Mouse (Mus musculus) effector memory CD4-positive, alpha-beta T cell, adult 7 months (primary cell): Measurements from ENCODE around the gene Gm45213. TPM values are rescaled to one million over a fixed set of nuclear protein-coding genes. Genes with fewer than 3 reads are reported as not detected.

Source experiments
- polyA plus RNA-seq: library from polyadenylated mRNA; unstranded; fragments of 100-300 nt; shearing (Covaris generic); gene quantifications from one replicate; pipeline ENCODE4 v1.2.1, GENCODE M21; 2017

Gm45213 gene
- not detected for polyA plus RNA-seq

GRCm38 (mm10) chr7:66043552-66044459, at the start of gene Gm45213:
Gene Gm45213 (plus strand): TSS chr7:66043602.

GRCm38 (mm10) chr7:66058703-66059102, 15.3 kb downstream of the Gm45213 start, which contains the start of gene Snrpa1:
Gene Snrpa1 (plus strand): TSS chr7:66059003.

GRCm38 (mm10) chr7:66079364-66080230, 36.2 kb downstream of the Gm45213 start, which contains the start of gene Selenos:
Gene Selenos (plus strand): TSS chr7:66079649.

DNA sequence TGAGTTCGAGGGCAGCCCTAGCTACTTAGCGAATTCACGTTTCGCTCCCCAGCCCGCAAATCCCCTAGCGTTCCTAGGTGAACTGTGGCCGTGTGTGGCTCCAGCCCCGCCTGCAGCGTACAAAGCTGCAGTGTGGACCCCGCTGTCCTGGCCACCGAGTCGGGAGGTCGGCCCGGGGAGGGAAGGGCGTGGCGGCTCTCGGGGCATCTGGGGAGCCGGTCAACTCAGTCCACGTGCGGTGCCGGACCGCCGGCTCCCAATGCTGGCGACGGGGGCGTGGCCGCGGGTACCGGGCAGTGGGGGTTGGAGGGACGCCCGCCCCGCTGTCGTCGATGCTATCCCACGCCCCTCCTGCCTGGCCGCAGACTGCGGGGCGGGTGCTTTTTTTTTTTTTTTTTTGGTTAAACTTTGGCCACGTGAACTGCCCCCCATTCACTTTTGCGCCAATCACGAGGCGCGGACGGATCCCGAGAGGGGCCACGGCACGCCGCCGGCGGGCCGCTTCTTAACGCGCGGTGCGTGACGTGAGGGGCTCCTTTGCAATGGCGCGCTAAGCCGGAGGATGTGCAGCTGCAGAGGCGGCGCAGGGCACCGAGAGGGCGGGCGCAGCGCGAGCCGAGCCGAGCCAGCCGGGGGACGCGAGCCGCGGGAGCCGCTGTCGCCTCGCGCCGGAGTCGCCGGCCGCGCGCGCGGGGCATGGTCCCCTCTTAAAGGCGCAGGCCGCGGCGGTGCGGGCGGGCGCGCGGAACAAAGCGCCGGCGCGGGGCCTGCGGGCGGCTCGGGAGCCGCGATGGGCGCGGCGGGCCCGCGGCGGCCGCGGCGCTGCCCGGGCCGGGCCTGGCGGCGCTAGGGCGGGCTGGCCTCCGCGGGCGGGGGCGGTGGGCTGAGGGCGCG, 65.8 kb downstream of the Gm45213 start, which contains the start of gene Chsy1:
Chsy1 (plus strand) TSS at position 555 of the 894 bp plus-strand sequence.

Other genes starting within 250 kb of the Gm45213 start
- not detected for gene Pcsk6, start 181.9 kb upstream of the Gm45213 start, polyA plus RNA-seq
- 105 TPM for gene Snrpa1, start 15.4 kb downstream of the Gm45213 start, polyA plus RNA-seq
- 116 TPM for gene Selenos, start 36.0 kb downstream of the Gm45213 start, polyA plus RNA-seq
- gene Chsy1, start 65.9 kb downstream of the Gm45213 start, polyA plus RNA-seq: 29.8 TPM